Mouse (Mus musculus): Measurements from ENCODE around the gene Gstk1. TPM values are rescaled to one million over a fixed set of nuclear protein-coding genes. Genes with fewer than 3 reads are reported as not detected.
A peak's percentile ranks its signal among the peaks of the same experiment; 100 is the strongest.

Gene Gstk1
- total RNA-seq (2021) = 10 to 100 TPM; 11.0 to 14.9 TPM
- long read RNA-seq, experiment 1, transcript Gstk1-201 (8 exons, 930 nt) = major isoform, 5 of 5 reads
- long read RNA-seq, experiment 1, partial matches to known transcripts = 0 of 5 reads
- long read RNA-seq, experiment 1, other reads (novel, unspliced or antisense) = 0 of 5 reads
- long read RNA-seq, experiment 2, transcript Gstk1-201 (8 exons, 930 nt) = major isoform, 7 of 8 reads
- long read RNA-seq, experiment 2, partial matches to known transcripts = 1 of 8 reads
- long read RNA-seq, experiment 2, other reads (novel, unspliced or antisense) = 0 of 8 reads

DNA sequence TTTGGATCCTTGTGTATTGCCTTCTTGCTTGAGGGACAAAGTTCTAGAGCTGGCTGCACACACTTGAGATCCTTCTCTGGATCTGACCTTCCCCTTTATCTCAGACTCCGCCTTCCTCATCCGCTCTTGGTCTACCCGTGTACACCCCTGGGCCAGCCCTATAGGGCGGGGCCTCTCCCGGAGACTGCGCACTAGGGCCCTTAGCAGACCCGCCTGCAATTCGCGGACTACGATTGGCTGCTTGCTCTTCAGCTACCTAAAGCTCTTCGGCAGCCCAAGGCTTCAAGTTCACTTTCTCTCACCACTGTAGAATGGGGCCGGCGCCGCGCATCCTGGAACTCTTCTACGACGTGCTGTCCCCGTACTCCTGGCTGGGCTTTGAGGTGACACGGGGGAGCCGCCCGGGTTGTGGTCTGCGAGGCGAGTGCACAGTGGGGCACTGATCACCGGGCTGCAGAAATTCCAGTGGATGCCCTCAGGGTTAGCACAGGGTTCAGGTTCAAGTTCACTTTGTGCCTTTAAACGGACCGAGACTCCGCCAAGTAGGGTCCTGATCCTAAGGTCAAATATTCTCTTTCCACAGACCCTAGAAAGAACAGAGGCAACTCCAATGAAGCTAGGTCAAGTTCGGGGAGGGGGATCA is at the start of gene Gstk1:
Gstk1 (plus strand) TSS at position 225 of the 643 bp plus-strand sequence.
- peak; percentile 61 to 71 for DNase-seq (ENCODE audit: low spot score in 2 of 2)

GRCm38 (mm10) chr6:42197710-42198109 is 48.0 kb upstream of the Gstk1 start:
- DNase-seq (ENCODE audit: low spot score in 2 of 2) = peak; percentile 14 to 21

DNA sequence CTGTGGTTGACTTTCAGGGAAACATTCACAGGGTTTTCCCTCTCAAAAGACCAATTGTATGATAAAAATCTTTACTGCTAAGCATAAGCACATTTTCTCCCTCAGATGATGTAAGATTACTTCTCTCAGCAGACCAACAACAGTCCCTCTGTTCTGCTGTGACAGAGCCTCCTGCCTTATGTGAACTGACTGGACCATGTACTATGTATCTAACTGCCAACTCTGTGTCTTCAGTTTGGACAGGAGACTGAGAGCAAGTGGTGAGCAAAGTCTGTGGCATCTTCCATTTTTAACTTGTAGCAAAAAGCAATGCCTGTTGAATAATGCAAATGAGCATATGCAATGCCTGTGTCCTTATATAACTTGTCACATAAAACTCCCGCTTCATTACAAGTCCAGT is 46.2 kb upstream of the Gstk1 start:
- DNase-seq (ENCODE audit: low spot score in 2 of 2) = no peak

DNA sequence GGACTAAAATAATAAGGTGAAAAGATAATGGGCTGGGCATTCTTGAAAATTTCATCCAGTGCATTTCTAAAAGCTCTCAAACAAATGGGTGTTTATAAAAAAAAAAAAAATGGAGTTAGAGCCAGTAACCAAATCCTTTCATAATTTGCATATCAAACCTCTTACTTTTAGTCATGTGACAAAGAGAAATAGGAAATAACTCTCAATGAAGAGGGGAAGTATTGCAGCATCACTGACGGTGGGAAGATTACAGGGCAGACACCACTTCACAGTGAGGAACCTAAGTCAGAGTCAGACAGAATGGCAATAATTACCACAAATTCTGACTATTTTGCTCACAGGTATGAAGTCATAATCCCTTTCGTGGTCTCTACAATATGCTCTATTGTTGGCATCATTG is 30.7 kb upstream of the Gstk1 start, which contains the start of gene Tas2r144:
Tas2r144 (plus strand) TSS at position 301 of the 400 bp plus-strand sequence.
- DNase-seq (ENCODE audit: low spot score in 2 of 2) = no peak

DNA sequence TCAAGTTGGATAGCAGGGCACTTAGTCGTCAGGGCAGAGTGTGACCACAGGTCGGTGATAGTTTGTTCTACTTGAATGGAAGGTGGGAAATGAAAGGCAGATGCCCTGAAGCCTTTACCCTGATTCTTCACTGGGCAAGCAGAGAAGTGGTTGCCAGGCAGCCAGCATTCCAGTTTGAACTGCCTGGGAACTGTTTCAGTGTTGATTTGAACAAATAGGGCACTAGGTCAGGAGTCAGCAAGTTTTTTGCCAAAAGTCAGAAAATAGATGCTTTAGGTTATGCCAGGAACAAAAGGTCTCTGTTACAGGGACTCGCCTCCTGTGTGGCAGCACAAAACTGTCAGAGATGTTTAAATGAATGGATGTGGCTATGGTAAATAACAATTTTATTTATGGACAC is 23.4 kb upstream of the Gstk1 start:
- no peak for DNase-seq (ENCODE audit: low spot score in 2 of 2)

DNA sequence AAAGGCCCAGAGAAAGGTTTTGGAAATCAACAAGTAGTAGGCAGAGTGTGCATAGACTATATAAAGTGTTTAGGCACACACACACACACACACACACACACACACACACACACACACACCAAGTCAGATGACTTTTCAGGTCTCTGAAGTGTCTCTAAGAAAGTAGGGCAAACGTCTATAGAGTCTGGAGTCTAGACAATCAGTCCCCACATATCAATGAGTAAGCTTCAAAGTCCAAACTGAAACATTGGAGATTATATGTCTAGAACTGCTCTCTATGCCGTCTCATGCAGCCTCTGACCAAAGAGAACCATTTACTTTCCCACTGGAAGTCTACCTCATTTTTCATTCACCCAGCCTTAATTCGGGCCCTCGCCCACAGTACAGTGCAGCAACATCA is 20.7 kb upstream of the Gstk1 start:
- DNase-seq (ENCODE audit: low spot score in 2 of 2) = no peak

DNA sequence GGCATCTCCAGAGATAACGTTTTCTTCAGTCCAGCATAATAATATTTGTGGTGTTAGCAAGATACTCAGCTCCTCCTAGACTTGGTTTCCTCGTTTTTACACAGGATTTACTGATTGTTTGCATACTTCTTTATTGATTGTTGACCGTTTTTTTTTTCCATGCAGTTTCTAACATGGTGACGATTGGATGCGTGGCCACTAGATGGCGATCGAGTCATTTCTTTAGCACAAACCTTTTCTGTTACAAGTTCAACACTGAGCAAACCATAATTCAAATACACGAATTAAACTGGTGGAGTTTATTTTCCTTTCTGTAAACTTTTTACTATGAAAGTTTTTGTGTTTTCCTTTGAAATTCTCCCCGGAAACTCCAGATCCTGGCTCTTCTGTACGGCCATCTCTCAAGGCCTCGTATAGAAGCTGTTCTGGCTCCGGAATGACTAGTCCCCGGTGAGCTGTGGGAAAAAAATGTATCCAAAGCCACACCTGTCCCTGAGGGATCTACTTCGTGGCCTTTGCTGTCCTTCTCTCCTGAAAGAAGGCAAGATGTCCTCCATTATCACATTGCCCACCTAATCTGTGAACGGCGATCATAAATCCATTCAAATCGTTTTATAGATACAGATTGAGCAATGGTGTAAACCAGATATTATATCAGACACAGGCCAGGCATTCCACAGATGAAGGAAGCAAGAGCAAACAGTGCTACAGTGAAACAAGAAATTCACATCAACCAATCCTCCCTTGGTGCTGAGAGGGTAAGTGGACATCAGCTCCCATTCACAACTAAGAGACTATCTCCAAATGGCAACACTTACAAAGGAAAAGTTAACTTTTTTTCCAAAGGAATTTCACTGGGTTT is 18.3 kb upstream of the Gstk1 start:
- peak; percentile 58 to 78 for DNase-seq (ENCODE audit: low spot score in 2 of 2)

DNA sequence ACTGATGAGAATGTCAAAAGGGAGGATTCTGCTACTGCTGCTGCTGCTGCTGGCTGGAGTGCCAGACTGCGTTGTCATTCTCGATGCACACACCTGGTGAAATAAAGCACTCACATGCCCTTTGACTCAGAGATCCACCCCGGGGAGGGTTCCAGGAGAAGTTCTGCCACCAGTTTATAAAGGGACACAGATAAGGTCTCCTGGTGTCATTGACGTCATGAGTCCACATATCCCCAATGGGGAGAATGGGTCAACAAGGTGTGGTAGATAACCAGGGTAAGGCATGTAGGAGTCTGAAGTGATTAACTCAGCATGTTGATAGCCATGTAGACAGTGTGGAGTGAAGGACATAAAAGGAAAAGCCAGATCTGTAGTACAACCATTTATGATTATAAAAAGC is 16.1 kb upstream of the Gstk1 start:
- no peak for DNase-seq (ENCODE audit: low spot score in 2 of 2)

DNA sequence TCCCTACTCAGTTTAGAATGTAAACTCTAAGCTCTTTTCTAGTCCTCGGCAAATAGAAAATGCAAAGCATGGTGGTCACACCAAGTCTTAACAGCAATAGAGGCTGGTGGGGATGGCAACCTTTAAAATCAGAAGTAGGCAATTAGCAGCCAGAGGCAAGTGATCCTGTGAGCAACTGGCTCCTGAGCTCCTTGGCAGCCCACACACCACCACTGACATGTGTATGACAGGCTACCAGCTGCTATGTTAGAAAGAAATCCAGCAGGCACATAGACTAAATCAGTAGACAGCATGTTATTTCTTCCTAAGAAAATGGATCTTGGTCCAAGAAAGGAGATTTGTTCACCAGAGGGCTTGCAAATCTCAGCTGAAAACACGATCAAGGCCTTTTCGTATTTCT is 14.5 kb upstream of the Gstk1 start:
- DNase-seq (ENCODE audit: low spot score in 2 of 2) = peak; percentile 25 to 47

- DNase-seq (ENCODE audit: low spot score in 2 of 2) = peak; percentile 24 to 47
These were observed 8.4 kb upstream of the Gstk1 start for GRCm38 (mm10) chr6:42237276-42237805.

DNA sequence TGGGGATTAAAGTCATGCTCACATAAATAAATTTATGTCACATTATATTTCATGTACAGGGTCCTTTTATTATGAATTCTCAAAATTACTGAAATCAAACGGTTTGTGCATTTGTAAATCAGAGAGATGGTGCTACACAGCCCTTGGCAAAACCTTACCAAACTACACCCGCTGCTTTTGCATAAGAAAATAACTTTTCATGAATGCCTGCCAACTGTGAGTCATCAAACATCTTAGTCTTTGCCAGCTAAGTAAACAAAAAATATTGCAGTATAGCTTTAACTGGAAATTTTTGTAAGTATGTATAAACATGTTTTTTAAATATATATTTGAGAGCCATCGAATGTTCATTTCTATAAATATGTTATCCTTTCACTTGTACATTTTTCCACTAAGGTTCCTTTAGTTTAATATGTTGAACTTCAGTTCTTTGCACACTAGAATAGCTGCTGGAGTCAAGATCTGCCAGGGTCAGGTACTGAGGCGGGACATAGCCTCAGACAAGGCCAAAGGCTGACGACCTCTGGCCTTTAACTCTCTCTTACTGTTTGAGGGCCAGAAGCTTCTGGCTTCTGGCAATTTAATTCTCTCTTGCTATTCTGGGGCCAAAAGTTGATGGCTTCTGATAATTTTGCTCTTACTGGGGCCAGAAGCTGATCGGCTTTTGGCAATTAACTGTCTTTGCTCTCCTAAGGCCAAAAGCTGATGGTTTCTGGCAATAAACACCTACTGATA is 4.3 kb upstream of the Gstk1 start:
- DNase-seq (ENCODE audit: low spot score in 2 of 2) = no peak

DNA sequence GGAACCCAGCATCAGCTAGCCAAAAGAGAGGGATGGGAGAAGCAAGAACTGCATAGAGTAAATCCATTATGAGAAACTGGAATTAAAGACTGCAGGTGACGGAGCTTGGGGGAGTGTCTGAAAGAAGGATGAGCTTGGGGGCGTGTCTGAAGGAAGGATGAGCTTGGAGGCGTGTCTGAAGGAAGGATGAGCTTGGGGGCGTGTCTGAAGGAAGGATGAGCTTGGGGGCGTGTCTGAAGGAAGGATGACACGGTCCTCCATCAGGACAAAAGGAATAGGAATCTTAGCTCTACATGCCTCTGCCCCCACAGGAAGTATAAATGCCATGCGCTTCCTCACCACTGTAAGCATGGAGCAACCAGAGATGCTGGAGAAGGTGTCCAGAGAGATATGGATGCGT is 1.4 kb downstream of the Gstk1 start:
- DNase-seq (ENCODE audit: low spot score in 2 of 2) = no peak

- DNase-seq (ENCODE audit: low spot score in 2 of 2) = no peak
These were observed 2.2 kb downstream of the Gstk1 start for GRCm38 (mm10) chr6:42247981-42248380.

GRCm38 (mm10) chr6:42251791-42252190 is 6.1 kb downstream of the Gstk1 start:
- DNase-seq (ENCODE audit: low spot score in 2 of 2) = no peak

DNA sequence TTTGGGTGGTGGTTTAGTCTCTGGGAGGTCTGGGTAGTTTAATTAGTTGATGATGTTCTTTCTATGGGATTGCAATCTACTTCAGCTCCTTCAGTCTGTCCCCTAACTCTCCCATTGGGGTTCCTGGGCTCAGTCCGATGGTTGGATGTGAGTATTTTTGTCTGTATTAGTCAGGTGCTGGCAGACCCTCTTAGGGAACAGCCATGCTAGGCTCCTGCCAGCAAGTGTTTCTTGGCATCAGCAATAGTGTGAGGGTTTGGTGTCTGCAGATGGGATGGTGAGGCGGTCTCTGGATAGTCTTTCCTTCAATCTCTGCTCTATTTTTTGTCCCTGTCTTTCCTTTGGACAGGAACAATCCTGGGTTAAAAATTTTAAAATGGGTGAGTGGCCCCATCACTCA is 7.4 kb downstream of the Gstk1 start:
- no peak for DNase-seq (ENCODE audit: low spot score in 2 of 2)

DNA sequence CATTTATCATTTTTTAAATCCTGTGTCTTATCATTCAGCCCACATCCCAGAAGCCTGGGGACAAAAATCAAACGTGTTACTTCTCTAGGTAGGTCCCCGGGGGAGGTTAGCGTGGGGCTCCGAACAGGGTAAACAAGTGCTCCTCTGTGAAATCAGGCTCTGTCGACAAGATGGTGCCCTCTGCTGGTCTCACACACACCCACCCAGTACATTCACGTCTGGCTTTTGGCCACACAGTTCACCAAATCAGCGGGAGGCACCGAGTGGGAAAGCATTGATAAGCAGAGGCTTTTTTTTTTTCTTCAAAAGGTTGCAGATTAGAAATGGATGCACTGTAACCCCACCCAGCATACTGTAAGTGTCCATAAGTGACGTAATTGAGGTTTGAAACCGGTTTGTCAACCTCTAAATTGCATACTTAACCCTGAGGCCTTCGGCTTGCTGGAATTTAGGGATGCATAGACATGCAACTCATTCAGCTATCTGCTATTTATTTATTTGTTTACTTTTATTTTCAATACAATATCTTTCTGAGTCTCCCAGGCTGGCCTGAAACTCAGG is 11.6 kb downstream of the Gstk1 start:
- peak; percentile 59 to 66 for DNase-seq (ENCODE audit: low spot score in 2 of 2)

DNA sequence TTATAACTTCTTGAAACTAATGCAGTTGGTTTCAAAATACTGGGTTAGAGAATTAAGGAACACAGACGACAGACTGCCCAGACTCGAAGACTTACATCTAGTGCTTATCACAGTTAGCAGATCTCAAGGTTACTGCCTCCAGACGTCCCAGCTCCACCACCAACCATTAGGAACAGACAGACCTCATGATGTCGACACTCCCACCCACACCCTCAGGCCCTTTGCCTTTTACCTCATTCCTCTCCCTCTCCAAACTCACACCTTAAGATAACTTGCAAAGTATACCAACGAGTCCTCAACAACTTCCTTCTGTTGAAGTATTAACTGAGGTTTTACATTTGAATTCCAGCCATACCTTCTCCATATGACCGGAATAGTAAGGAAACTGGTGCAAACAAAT is 14.7 kb downstream of the Gstk1 start:
- DNase-seq (ENCODE audit: low spot score in 2 of 2) = no peak

DNA sequence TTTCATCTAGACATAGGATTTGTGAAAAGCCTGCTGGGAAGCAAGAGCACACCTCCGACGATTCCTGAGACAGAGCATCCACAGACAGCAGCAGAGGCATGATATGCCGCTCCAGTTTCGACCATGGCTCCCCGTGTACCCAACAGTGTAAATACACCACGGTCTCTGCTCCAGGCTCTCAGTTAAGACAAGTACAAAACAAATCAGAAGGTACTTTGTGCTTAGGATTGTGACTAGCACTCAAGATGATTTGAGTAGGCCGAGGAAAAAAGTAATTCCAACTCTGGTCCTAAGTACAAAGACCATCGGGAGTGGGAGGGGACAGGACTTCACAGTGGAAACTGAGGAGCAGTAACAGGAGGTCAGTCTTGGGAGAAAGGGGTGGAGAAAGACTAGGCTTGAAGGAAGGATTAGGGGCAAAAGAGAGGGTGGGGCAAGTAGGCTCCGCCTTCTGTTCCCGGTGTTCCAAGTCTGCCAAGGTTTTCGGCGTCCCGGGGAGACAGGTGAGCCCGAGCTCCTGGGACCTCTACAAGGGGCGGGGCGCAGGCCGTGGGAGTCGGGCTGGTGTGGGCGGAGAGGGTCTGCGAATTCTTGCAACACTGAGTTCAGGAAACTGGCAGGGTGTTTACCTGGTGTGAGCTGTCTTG is 15.9 kb downstream of the Gstk1 start, which contains the start of gene Tmem139:
Tmem139 (plus strand) TSS at position 447 of the 647 bp plus-strand sequence.
- no peak for DNase-seq (ENCODE audit: low spot score in 2 of 2)

DNA sequence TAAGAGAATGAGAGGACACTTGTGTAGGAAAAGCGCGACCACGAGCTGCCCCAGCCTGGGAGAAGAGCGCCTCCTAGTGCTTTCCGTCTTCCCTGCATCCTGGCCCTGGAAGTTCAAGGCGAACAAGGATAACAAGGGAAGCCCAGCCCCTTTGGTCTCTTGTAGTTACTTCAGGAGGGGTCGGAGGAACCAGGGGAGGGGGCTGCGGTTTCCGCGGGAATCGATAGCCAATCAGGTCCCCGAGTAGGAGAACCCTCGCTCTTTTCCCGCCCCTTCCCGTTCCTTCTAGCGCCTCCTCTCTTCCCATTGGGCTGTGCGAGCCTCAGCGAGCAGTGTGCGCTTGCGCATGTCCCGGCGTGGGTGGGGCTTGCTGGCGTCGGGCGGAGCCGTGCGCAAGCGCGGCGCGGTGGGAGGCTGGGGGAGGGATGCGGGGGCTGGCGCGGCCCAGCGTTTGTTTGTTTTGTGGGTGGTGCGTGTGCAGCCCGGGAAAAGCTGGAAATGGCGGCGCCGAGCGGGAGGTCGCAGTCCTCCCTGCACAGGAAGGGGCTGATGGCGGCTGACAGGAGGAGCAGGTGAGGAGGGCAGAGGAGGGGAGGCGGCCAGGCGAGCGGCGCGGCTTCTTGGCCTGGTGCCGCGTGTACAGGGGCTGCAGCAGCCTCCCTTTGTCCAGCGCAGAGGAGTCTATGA is 19.0 kb downstream of the Gstk1 start, which contains the start of gene Casp2:
Casp2 (plus strand) TSS at position 360 of the 687 bp plus-strand sequence.
- DNase-seq (ENCODE audit: low spot score in 2 of 2) = peak; percentile 99

All from left cerebral cortex, adult 18-20 months (tissue).